Mouse (Mus musculus) heart, embryonic 14.5 days (tissue): ENCODE data around the gene Cacnb1. TPM values are rescaled to one million over a fixed set of nuclear protein-coding genes. Genes with fewer than 3 reads are reported as not detected.

ENCODE experiments used
- ATAC-seq: fragments of 200-750 bp; cut with Nextera tagmentation; 2 replicates; pipeline ENCODE4 v1.8.0; 2017; ENCODE audit warnings: low read depth, moderate TSS enrichment; ENCODE audit not compliant: insufficient number of reproducible peaks, insufficient read depth, low FRiP score
- H3K27ac ChIP-seq, 2 experiments: fragments of 200-500 bp in 1 of 2; fragments of 300-500 bp in 1 of 2; sonication (generic) in 1 of 2; replicated peaks in 1 of 2; 2 replicates each; pipeline ENCODE4 v1.5.1; 2012 to 2014; ENCODE audit warnings: low read depth in 2 of 2, low read length in 2 of 2, control low read depth in 1 of 2, mild to moderate bottlenecking in 1 of 2, mixed read lengths in 1 of 2; ENCODE audit not compliant: control insufficient read depth in 1 of 2, insufficient read depth in 1 of 2
- H3K27me3 ChIP-seq: fragments of 300-500 bp; sonication (generic); 2 replicates; pipeline ENCODE4 v1.6.1; 2014; ENCODE audit warnings: mild to moderate bottlenecking, low read length, control low read depth; ENCODE audit not compliant: control insufficient read depth, insufficient read depth
- H3K36me3 ChIP-seq: fragments of 300-500 bp; sonication (generic); 2 replicates; pipeline ENCODE4 v1.6.1; 2014; ENCODE audit warnings: mild to moderate bottlenecking, control low read depth, low read length, mixed read lengths; ENCODE audit not compliant: control insufficient read depth, insufficient read depth
- H3K4me1 ChIP-seq, 2 experiments: fragments of 200-500 bp in 1 of 2; fragments of 300-500 bp in 1 of 2; sonication (generic) in 1 of 2; 2 replicates each; pipeline ENCODE4 v1.6.1; 2012 to 2014; ENCODE audit warnings: low read length in 2 of 2, control low read depth in 1 of 2, mixed read lengths in 1 of 2; ENCODE audit not compliant: control insufficient read depth in 2 of 2, insufficient read depth in 2 of 2
- H3K4me2 ChIP-seq: fragments of 300-500 bp; sonication (generic); 2 replicates; pipeline ENCODE4 v1.6.1; 2014; ENCODE audit warnings: mild to moderate bottlenecking, low read length
- H3K4me3 ChIP-seq, 2 experiments: fragments of 200-500 bp in 1 of 2; fragments of 300-500 bp in 1 of 2; sonication (generic) in 1 of 2; 2 replicates each; pipeline ENCODE4 v1.5.1; 2012 to 2014; ENCODE audit warnings: low read length in 2 of 2, mild to moderate bottlenecking in 2 of 2, control low read depth in 1 of 2, low read depth in 1 of 2, moderate library complexity in 1 of 2; ENCODE audit not compliant: control insufficient read depth in 1 of 2, insufficient read depth in 1 of 2
- H3K9ac ChIP-seq: fragments of 300-500 bp; sonication (generic); 2 replicates; pipeline ENCODE4 v1.6.1; 2014; ENCODE audit warnings: mild to moderate bottlenecking, low read length
- H3K9me3 ChIP-seq: fragments of 300-500 bp; sonication (generic); 2 replicates; pipeline ENCODE4 v1.6.1; 2016; ENCODE audit warnings: low read length, control low read depth; ENCODE audit not compliant: control insufficient read depth
- WGBS: fragments of 180-500 bp; shearing (Covaris S2); extraction: QIAGEN DNeasy Blood & Tissue Kit; methylation state at CpG from one replicate; pipeline ENCODE4 v1.1.7; 2014; 5-methylcytosine and 5-hydroxymethylcytosine counted together
- polyA plus RNA-seq: library from polyadenylated mRNA; unstranded; fragments of >200 nt; fragmentation: Nextera tagmentation; extraction: Ambion mirVana; gene quantifications from 2 replicates; pipeline ENCODE4 v1.2.1, GENCODE M21; 2014

The Cacnb1 gene
- polyA plus RNA-seq, 1 experiment from 2014 or later, result 7.1 TPM

DNA sequence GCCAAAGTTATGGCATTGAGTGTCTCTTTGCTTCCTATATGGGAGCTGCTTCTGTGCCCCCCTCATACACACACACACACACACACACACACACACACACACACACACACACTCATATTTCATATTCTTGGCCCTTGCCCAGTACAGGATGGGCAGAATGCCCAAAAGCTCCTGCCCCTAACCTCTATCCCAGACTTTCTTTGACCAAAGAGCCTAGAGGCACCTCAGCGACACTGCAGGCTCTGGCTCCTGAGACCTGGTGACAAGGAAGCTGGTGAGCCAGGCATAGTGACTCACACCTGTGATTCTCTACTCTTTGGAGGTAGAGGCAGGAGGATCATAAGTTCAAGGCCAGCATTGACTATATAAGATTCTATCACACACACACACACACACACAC, 2.1 kb downstream of the Cacnb1 start:
- no peaks in the 10 kb centered on the region for H3K9me3 ChIP-seq
- H3K4me1 ChIP-seq, result peaks cover 9 to 20% of the 10 kb centered on the region in 2 experiments
- 81% methylated on average over 1 of the region's 1 CpGs for WGBS
- H3K36me3 ChIP-seq, result peaks cover 6% of the 10 kb centered on the region; the same call in 1 of the 2 replicates
- no peaks in the 10 kb centered on the region for H3K27me3 ChIP-seq
- no peak for ATAC-seq
- no peak overlapping the region for H3K4me3 ChIP-seq
- no peak overlapping the region for H3K4me2 ChIP-seq
- H3K27ac ChIP-seq, result no peak overlapping the region
- no peak overlapping the region for H3K9ac ChIP-seq

DNA sequence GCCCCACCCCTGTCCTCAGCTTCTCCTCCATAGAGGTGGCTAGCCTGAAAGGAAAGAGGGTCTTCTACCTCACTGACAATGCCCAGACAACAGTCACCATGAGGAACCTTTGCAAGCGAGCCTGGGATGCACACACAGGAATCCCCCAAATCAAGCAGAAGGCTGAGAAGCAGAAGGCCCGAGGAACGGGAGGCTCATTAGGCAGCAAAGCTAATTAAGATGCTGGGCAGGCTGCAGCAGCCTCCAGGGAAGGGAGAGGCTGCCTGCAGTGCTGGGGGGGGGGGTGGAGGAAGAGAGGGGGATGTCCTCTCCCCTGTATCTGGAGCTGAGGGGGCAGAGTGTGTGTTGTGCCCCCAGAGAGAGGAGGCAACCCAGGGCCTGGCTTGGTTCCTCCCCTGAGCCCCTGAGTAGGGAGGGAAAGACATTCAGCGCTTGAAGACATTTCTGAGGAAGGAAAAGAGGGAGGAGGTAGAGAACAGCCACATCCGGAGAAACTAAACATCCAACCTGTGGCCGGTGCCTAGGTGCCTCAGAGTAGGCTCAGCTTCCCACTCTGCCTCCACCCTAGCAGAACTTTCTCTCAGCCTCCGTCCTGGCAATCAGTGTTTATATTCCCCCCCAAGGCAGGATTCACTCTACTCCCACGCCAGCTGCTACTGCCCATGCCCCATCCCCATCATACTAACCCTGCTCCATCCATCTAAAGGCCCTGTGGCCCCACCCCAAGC, 2.8 kb downstream of the Cacnb1 start:
- no peak overlapping the region for H3K27ac ChIP-seq
- ATAC-seq, result no peak
- H3K36me3 ChIP-seq, result peaks cover 6% of the 10 kb centered on the region; the same call in 1 of the 2 replicates
- H3K4me3 ChIP-seq, result no peak overlapping the region
- peaks cover 9 to 20% of the 10 kb centered on the region in 2 experiments for H3K4me1 ChIP-seq
- H3K9me3 ChIP-seq, result no peaks in the 10 kb centered on the region
- H3K9ac ChIP-seq, result no peak overlapping the region
- no peaks in the 10 kb centered on the region for H3K27me3 ChIP-seq
- no peak overlapping the region for H3K4me2 ChIP-seq
- 46% methylated on average over 7 of the region's 8 CpGs for WGBS

DNA sequence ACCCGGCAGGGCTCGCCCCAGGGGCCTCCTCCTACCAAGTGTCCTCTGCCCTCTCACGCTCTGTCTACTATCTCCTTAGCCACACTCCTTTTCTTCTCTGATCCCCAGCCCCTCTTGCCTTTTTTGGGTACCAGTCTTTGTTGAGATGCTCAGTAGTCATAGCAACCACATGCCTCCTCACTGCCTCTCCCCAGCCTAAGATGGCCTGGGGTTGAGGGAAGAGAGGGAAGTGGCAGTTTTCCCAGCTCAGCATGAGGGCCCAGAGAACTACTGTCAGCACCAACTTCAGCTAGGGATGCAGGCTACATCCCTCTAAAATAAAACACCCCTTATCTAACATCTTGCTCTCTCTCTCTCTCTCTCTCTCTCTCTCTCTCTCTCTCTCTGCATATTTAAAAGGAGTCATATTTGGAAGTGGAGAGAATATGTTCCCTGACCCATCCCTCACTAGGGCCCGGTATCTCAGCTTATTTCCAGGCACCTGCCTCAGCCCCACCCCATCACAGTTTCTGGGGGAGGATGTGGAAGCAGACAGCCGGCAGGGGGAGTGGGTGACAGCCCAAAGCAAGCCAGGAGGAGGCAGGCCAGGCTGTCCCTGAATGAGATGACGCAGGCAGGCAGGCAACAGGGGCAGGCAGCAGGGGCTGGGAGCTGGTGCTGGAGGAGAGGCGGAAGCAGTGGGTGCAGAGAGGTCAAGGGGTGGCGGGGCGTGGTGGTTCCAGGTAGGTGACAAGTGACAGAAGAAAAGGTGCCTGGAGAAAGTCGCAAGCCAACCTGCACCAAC, 3.8 kb downstream of the Cacnb1 start:
- no peak overlapping the region for H3K9ac ChIP-seq

DNA sequence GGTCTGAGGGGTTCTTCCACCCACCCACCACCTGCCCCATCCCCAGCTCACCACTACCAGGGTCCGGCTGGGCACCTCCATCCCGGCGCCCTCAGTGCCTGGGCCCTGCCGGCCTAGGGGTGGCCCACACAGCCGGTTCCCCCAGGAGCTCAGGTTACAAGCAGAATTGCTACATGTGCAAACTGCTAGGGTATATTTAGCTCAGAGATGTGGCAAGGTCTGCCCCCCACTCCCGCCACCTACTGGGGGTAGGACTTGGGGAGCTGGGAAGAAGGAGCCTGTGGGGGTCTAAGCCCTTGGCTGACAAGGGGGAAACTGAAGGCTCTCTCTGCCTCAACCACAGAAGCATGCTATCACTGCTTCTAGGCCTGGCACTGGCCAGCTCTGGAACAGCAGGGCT, 4.6 kb downstream of the Cacnb1 start:
- peaks cover 9 to 20% of the 10 kb centered on the region in 2 experiments for H3K4me1 ChIP-seq
- H3K4me3 ChIP-seq, result no peak overlapping the region
- no peak overlapping the region for H3K9ac ChIP-seq
- ATAC-seq, result no peak
- whole genome bisulfite sequencing, result 57% methylated on average over 6 of the region's 6 CpGs
- no peak overlapping the region for H3K27ac ChIP-seq
- H3K27me3 ChIP-seq, result no peaks in the 10 kb centered on the region
- no peak overlapping the region for H3K4me2 ChIP-seq
- no peaks in the 10 kb centered on the region for H3K9me3 ChIP-seq
- peaks cover 6% of the 10 kb centered on the region; the same call in 1 of the 2 replicates for H3K36me3 ChIP-seq

More for the DNA sequence above, 3.8 kb downstream of the Cacnb1 start:
- H3K27ac ChIP-seq, result no peak overlapping the region
- H3K4me3 ChIP-seq, result no peak overlapping the region
- H3K27me3 ChIP-seq, result no peaks in the 10 kb centered on the region
- peaks cover 9 to 20% of the 10 kb centered on the region in 2 experiments for H3K4me1 ChIP-seq
- peaks cover 6% of the 10 kb centered on the region; the same call in 1 of the 2 replicates for H3K36me3 ChIP-seq
- 42% methylated on average over 10 of the region's 10 CpGs for WGBS
- no peaks in the 10 kb centered on the region for H3K9me3 ChIP-seq
- H3K4me2 ChIP-seq, result no peak overlapping the region
- ATAC-seq, result no peak

DNA sequence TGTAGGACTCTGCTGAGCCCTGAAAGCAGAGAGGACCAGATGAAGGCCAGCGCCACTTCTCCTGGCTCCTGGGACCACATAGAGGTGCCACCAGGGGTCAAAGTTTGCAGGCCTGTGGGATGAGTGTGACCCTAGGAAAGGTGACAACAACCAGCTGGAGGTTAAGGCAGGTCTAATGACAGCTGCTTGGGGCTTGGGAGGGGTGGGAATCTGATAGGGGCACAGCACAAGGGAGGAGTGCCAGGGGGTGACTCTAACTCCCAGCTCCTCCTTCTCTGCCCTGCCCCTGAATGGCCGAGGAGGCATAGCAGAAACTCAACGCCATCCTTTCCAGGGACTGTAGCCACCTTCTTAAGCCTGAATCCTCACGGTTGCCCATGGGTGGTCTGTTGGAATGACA, 6.0 kb downstream of the Cacnb1 start:
- no peak overlapping the region for H3K4me3 ChIP-seq
- WGBS, result 81% methylated on average over 4 of the region's 4 CpGs
- no peak overlapping the region for H3K9ac ChIP-seq
- no peak overlapping the region for H3K27ac ChIP-seq
- H3K4me1 ChIP-seq, result peaks cover 7 to 16% of the 10 kb centered on the region in 2 experiments
- no peaks in the 10 kb centered on the region for H3K9me3 ChIP-seq
- ATAC-seq, result no peak
- H3K36me3 ChIP-seq, result peaks cover 6% of the 10 kb centered on the region; the same call in 1 of the 2 replicates
- 0 out of 2 replicates have a peak, but pooled peaks cover 6% of the 10 kb centered on the region for H3K27me3 ChIP-seq
- H3K4me2 ChIP-seq, result no peak overlapping the region

DNA sequence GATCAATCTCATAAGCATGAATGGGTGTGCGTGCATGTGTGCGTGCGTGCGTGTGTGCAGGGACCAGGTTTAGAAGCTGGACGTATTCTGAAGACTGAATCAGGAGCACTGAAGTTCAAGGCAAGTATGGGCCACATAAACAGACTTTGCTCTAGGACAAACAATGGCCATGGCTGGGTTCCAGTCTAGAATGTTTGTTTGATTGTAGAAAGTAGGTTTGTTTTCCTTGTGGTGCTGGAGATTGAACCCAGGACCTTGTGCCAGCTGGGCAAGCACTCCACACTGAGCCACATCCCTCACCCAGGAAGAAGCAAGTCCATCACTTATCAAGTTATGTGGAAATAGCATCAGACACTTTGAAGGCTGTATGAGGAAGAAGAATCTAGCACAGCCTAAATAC, 6.7 kb downstream of the Cacnb1 start:
- Histone ChIP-seq H3K36me3 (peaks cover 6% of the 10 kb centered on the region; the same call in 1 of the 2 replicates), H3K9me3 (no peaks in the 10 kb centered on the region), H3K27ac (no peak overlapping the region), H3K4me1 (peaks cover 2 to 10% of the 10 kb centered on the region in 2 experiments; a peak in 3 of 4 replicates), H3K4me2 (no peak overlapping the region), H3K27me3 (0 out of 2 replicates have a peak, but pooled peaks cover 12% of the 10 kb centered on the region), H3K4me3 (no peak overlapping the region), H3K9ac (no peak overlapping the region)
- no peak for ATAC-seq
- WGBS, result 90% methylated on average over 5 of the region's 5 CpGs

DNA sequence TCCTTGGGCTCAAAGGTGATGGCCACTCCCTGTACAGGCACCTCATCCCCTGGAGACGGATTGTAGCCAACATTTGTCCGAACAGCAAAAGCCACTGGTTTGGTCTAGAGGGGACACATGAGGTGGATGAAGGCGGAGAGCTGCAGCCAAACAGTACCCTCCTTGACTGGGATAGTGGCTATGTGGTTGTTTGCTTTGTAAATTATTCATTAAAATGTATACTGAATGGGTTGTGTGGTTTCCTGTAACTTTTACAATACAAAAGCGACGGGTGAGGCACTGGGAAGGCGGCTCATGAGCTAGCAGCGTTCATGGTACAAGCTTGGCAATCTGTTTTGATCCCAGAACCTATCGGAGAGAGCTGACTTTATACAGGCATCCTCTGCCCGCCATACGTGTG, 10.0 kb downstream of the Cacnb1 start:
- Histone ChIP-seq H3K9me3 (no peaks in the 10 kb centered on the region), H3K9ac (no peak overlapping the region), H3K27ac (no peak overlapping the region), H3K27me3 (0 out of 2 replicates have a peak, but pooled peaks cover 12% of the 10 kb centered on the region), H3K36me3 (peaks cover 13% of the 10 kb centered on the region), H3K4me3 (no peak overlapping the region), H3K4me1 (no peaks in the 10 kb centered on the region), H3K4me2 (no peak overlapping the region)
- ATAC-seq, result no peak
- WGBS, result 78% methylated on average over 10 of the region's 10 CpGs
